Mouse (Mus musculus) testis, adult 2 months (tissue): ENCODE data around the gene Tnfrsf25.

Experiments used
- CTCF ChIP-seq: fragments of 200-500 bp; IDR thresholded peaks from 2 replicates; pipeline ENCODE4 v1.5.1; 2012; ENCODE audit warnings: low read depth, mild to moderate bottlenecking, inconsistent platforms, low read length, moderate library complexity; ENCODE audit not compliant: control insufficient read depth, insufficient read depth, insufficient replicate concordance
- POLR2A ChIP-seq: fragments of 200-500 bp; IDR thresholded peaks from 2 replicates; pipeline ENCODE4 v1.6.1; 2012; ENCODE audit warnings: low read depth, mild to moderate bottlenecking, inconsistent platforms, low read length, moderate library complexity; ENCODE audit not compliant: control insufficient read depth

GRCm38 (mm10) chr4:152159285-152159678 lies 43.5 kb downstream of the Tnfrsf25 start:
- no peak for TF ChIP-seq POLR2A
- TF ChIP-seq CTCF = no peak
